Mouse (Mus musculus) liver, embryonic 15.5 days (tissue): ENCODE measurements around the gene Tmem56. TPM values are rescaled to one million over a fixed set of nuclear protein-coding genes. Genes with fewer than 3 reads are reported as not detected.

Experiments used
- ATAC-seq: fragments of 200-750 bp; cut with Nextera tagmentation; 2 replicates; pipeline ENCODE4 v1.8.0; 2017; ENCODE audit warnings: moderate number of reproducible peaks, mild to moderate bottlenecking, moderate library complexity; ENCODE audit not compliant: insufficient read depth
- H3K27ac ChIP-seq: fragments of 300-500 bp; sonication (generic); replicated peaks from 2 replicates; pipeline ENCODE4 v1.5.1; 2015; ENCODE audit warnings: mild to moderate bottlenecking, inconsistent platforms
- H3K27me3 ChIP-seq: fragments of 300-500 bp; sonication (generic); 2 replicates; pipeline ENCODE4 v1.6.1; 2015; ENCODE audit warnings: mild to moderate bottlenecking, inconsistent platforms
- H3K36me3 ChIP-seq: fragments of 300-500 bp; sonication (generic); replicated peaks from 2 replicates; pipeline ENCODE4 v1.6.1; 2015; ENCODE audit warnings: moderate library complexity, mild to moderate bottlenecking, inconsistent platforms
- H3K4me1 ChIP-seq: fragments of 300-500 bp; sonication (generic); replicated peaks from 2 replicates; pipeline ENCODE4 v1.6.1; 2015; ENCODE audit warnings: inconsistent platforms
- H3K4me2 ChIP-seq: fragments of 300-500 bp; sonication (generic); 2 replicates; pipeline ENCODE4 v1.6.1; 2015; ENCODE audit warnings: moderate library complexity, mild to moderate bottlenecking, inconsistent platforms
- H3K4me3 ChIP-seq: fragments of 300-500 bp; sonication (generic); replicated peaks from 2 replicates; pipeline ENCODE4 v1.5.1; 2015; ENCODE audit warnings: mild to moderate bottlenecking, inconsistent platforms
- H3K9ac ChIP-seq: fragments of 300-500 bp; sonication (generic); 2 replicates; pipeline ENCODE4 v1.6.1; 2015; ENCODE audit warnings: moderate library complexity, mild to moderate bottlenecking, inconsistent platforms
- H3K9me3 ChIP-seq: fragments of 300-500 bp; sonication (generic); replicated peaks from 2 replicates; pipeline ENCODE4 v1.6.1; 2016; ENCODE audit warnings: inconsistent platforms
- WGBS: fragments of 180-500 bp; shearing (Covaris S2); methylation state at CpG from one replicate; pipeline ENCODE4 v1.1.7; 2015; ENCODE audit warnings: mixed read lengths; ENCODE audit not compliant: insufficient replicate concordance; 5-methylcytosine and 5-hydroxymethylcytosine counted together
- polyA plus RNA-seq: library from polyadenylated mRNA; unstranded; fragments of >200 nt; fragmentation: Nextera tagmentation; extraction: Ambion mirVana; gene quantifications from 2 replicates; pipeline ENCODE4 v1.2.1, GENCODE M21; 2015

Tmem56 gene
- polyA plus RNA-seq, 1 experiment from 2014 or later, result 14.9 TPM

GRCm38 (mm10) chr3:121309896-121310714, 27.2 kb upstream of the Tmem56 start:
- Histone ChIP-seq H3K9ac (no peak overlapping the region), H3K9me3 (no peaks in the 10 kb centered on the region), H3K36me3 (no peaks in the 10 kb centered on the region; the same call in 1 of the 2 replicates), H3K4me3 (no peak overlapping the region), H3K27ac (no peak overlapping the region), H3K4me1 (peaks cover 8% of the 10 kb centered on the region), H3K4me2 (no peak overlapping the region), H3K27me3 (no peaks in the 10 kb centered on the region)
- 77% methylated on average over 16 of the region's 16 CpGs for WGBS
- ATAC-seq, result no peak

DNA sequence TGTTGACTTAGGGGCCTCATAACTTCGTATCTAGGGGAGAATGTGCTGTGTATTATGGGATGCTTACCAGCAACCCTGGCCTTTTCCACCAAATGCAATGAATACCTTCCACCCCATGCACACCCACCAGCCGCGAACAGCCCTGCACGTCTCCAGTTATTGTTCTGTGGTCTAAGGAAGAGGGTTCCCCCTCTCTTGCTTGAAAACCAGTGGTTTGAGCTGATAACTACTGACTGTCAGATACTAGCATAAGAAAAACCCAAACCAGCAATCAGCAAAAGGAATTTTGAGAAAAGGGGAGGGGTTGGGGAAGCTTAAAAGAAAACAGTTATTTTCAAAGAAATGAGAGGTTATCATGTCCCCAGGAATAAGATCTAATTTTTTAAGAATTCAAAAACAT, 26.5 kb upstream of the Tmem56 start:
- no peak overlapping the region for H3K27ac ChIP-seq
- H3K4me2 ChIP-seq, result no peak overlapping the region
- no peaks in the 10 kb centered on the region for H3K27me3 ChIP-seq
- peaks cover 8% of the 10 kb centered on the region for H3K4me1 ChIP-seq
- no peaks in the 10 kb centered on the region; the same call in 1 of the 2 replicates for H3K36me3 ChIP-seq
- no peak overlapping the region for H3K4me3 ChIP-seq
- H3K9me3 ChIP-seq, result no peaks in the 10 kb centered on the region
- H3K9ac ChIP-seq, result no peak overlapping the region
- 32% methylated on average over 4 of the region's 4 CpGs for WGBS
- peak; percentile 31; the same call in 1 of the 2 replicates for ATAC-seq

DNA sequence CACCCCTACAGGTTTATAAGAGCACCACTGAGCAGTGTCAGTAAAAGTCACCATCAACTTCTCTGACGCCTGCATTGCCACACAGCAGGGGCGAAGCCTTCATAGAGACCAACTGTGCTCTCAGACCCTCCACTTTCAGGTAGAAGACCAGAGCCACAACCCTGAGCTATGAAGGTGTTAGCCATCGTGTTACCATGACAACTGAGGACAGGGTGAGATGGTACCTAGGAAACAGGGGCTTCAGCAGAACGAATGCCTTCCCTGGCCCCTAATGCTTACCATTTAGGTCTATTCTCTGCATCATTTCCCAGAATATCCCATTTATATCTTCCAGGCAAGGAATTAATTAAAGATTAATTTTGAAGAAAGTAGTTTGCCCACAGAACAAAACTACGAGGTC, 26.0 kb upstream of the Tmem56 start:
- H3K9ac ChIP-seq, result no peak overlapping the region
- ATAC-seq, result no peak
- 73% methylated on average over 5 of the region's 5 CpGs for WGBS
- H3K36me3 ChIP-seq, result no peaks in the 10 kb centered on the region; the same call in 1 of the 2 replicates
- no peak overlapping the region for H3K4me3 ChIP-seq
- peaks cover 8% of the 10 kb centered on the region for H3K4me1 ChIP-seq
- H3K4me2 ChIP-seq, result no peak overlapping the region
- no peaks in the 10 kb centered on the region for H3K27me3 ChIP-seq
- no peaks in the 10 kb centered on the region for H3K9me3 ChIP-seq
- no peak overlapping the region for H3K27ac ChIP-seq

DNA sequence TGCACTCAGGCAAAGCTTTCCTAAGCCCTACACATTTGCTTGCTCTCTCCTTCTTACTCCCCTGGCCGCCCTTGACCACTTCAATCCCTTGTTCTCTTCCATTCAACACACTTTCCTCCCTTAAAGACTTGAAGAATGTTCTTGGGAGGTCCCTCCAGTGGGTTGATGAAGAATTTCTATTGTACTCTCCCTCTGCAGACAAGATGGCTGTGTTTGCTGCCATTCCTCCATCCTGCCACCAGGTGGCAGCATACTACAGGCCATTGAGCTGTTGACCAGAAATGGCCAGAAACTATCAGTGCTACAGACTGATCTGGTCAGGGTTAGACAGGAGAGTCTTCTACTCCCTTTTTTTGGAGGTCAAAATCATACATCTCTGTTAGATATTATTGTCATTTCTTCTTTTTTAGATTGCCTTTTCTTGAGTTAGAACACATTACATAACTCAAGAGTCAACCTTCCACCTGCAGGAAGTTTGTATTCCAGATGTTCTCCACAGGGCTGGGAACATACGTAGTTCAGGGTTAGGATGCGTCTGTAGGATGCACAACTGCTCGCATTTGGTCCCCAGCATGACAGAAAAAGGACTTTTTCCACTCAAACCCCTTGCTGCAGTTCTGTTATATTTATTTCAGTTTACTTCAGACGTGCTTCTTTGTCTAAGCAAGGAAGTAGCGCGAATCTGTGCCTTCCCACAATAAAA, 24.8 kb upstream of the Tmem56 start:
- H3K27ac ChIP-seq, result no peak overlapping the region
- H3K4me2 ChIP-seq, result no peak overlapping the region
- no peaks in the 10 kb centered on the region for H3K27me3 ChIP-seq
- no peaks in the 10 kb centered on the region; the same call in 1 of the 2 replicates for H3K36me3 ChIP-seq
- WGBS, result 68% methylated on average over 7 of the region's 7 CpGs
- no peaks in the 10 kb centered on the region for H3K9me3 ChIP-seq
- ATAC-seq, result no peak; the same call in 1 of the 2 replicates
- H3K4me3 ChIP-seq, result no peak overlapping the region
- peaks cover 8% of the 10 kb centered on the region for H3K4me1 ChIP-seq
- H3K9ac ChIP-seq, result no peak overlapping the region

DNA sequence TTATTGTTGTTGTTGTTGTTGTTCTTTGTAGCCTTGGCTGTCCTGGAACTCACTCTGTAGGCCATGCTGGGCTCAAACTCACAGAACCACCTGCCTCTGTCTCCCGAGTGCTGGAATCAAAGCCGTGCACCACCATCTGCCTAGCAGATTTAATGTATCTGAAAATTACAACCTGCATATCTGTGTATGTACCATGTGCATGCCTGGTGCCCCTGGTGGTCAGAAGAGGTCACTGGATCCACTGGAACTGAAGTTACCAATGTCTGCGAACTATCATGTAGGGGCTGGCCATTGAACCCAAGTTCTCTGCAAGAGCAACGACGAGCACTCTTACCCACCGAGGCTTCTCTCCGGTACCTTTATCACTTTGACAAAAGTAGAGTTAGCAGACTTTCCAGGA, 23.7 kb upstream of the Tmem56 start:
- Histone ChIP-seq H3K9ac (no peak overlapping the region), H3K36me3 (no peaks in the 10 kb centered on the region; the same call in 1 of the 2 replicates), H3K9me3 (no peaks in the 10 kb centered on the region), H3K4me2 (no peak overlapping the region), H3K27ac (no peak overlapping the region), H3K4me3 (no peak overlapping the region), H3K27me3 (no peaks in the 10 kb centered on the region), H3K4me1 (peaks cover 8% of the 10 kb centered on the region)
- no peak; the same call in 1 of the 2 replicates for ATAC-seq
- WGBS, result 84% methylated on average over 7 of the region's 7 CpGs

DNA sequence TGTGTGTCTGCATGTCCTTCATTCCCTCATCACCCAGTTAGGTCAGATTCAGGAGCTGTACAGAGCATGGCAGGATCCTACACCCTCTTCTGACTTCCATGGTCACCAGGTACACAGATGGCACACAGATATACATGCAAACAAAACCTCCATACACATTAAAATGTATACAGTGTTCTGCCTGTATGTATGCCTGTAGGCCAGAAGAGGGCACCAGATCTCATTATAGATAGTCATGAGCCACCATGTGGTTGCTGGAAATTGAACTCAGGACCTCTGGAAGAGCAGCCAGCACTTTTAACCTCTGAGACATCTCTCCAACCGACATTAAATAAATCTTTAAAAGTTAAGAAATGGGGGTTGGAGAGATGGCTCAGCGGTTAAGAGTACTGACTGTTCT, 11.3 kb upstream of the Tmem56 start:
- H3K27me3 ChIP-seq, result no peaks in the 10 kb centered on the region
- no peak overlapping the region for H3K4me3 ChIP-seq
- no peak overlapping the region for H3K9ac ChIP-seq
- peaks cover 27% of the 10 kb centered on the region for H3K4me1 ChIP-seq
- ATAC-seq, result no peak
- no peaks in the 10 kb centered on the region for H3K36me3 ChIP-seq
- 70% methylated on average over 2 of the region's 2 CpGs for WGBS
- H3K4me2 ChIP-seq, result no peak overlapping the region
- H3K27ac ChIP-seq, result no peak overlapping the region
- H3K9me3 ChIP-seq, result no peaks in the 10 kb centered on the region

- Histone ChIP-seq H3K9me3 (no peaks in the 10 kb centered on the region), H3K4me2 (peak within 1 kb of the TSS; percentile 80), H3K4me1 (peaks cover 27% of the 10 kb centered on the region), H3K4me3 (peak within 1 kb of the TSS; percentile 72), H3K9ac (peak within 1 kb of the TSS; percentile 64), H3K27me3 (no peaks in the 10 kb centered on the region), H3K27ac (peak within 1 kb of the TSS; percentile 91), H3K36me3 (no peaks in the 10 kb centered on the region)
- ATAC-seq, result peak; percentile 95
- WGBS, result under 1% methylated on average over 42 of the region's 42 CpGs
These were observed 8.8 kb upstream of the Tmem56 start, which contains the start of gene Alg14 for GRCm38 (mm10) chr3:121291560-121292258. Alg14 (plus strand) TSS chr3:121291773.

DNA sequence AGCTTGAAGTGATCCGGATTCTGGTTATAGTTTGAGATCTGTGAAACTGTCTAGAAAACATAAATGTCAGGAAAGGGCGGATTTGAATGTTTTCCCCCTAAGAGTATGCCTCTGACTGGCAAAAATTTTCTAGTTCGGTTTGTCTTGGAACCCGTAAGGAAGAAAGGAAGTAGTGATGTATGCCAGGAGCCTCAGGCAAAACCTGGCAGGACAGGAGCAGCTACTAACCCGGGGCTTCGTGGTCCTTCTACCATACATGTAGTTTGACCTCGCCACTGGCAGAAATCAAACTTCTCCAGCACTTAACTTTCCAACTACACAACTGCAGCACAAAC, 8.3 kb upstream of the Tmem56 start:
- Histone ChIP-seq H3K4me3 (peak overlapping the region; percentile 72), H3K27ac (peak overlapping the region; percentile 91), H3K9ac (peak overlapping the region; percentile 64), H3K36me3 (no peaks in the 10 kb centered on the region), H3K4me2 (peak overlapping the region; percentile 80), H3K27me3 (no peaks in the 10 kb centered on the region), H3K4me1 (peaks cover 27% of the 10 kb centered on the region), H3K9me3 (no peaks in the 10 kb centered on the region)
- ATAC-seq, result peak; percentile 0; the same call in 1 of the 2 replicates
- WGBS, result 4% methylated on average over 7 of the region's 7 CpGs

GRCm38 (mm10) chr3:121290681-121291080, 7.8 kb upstream of the Tmem56 start:
- no peak for ATAC-seq
- 67% methylated on average over 8 of the region's 8 CpGs for WGBS
- peak overlapping the region; percentile 72 for H3K4me3 ChIP-seq
- peak overlapping the region; percentile 91 for H3K27ac ChIP-seq
- H3K9me3 ChIP-seq, result no peaks in the 10 kb centered on the region
- no peaks in the 10 kb centered on the region for H3K36me3 ChIP-seq
- H3K27me3 ChIP-seq, result no peaks in the 10 kb centered on the region
- peak overlapping the region; percentile 64 for H3K9ac ChIP-seq
- H3K4me2 ChIP-seq, result peak overlapping the region; percentile 80
- H3K4me1 ChIP-seq, result peaks cover 27% of the 10 kb centered on the region

DNA sequence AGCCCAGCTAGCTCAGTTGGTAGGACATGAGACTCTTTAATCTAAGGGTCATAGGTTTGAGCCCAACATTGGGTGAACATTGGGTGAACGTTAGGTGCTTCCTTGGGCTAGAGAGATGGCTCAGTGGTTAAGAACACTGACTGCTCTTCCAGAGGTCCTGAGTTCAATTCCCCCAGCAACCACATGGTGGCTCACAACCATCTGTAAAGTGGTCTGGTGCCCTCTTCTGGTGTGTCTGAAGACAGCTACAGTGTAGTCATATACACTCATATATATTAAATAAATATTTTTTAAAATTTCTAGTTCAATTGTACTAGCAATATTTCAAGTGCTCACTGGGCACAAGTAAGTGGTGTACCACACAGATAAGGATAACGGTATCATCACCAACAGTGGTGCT, 4.3 kb upstream of the Tmem56 start:
- Histone ChIP-seq H3K9me3 (no peaks in the 10 kb centered on the region), H3K27me3 (no peaks in the 10 kb centered on the region)
- 81% methylated on average over 2 of the region's 2 CpGs for WGBS

GRCm38 (mm10) chr3:121285219-121285618, 2.3 kb upstream of the Tmem56 start:
- H3K36me3 ChIP-seq, result no peaks in the 10 kb centered on the region
- H3K27me3 ChIP-seq, result no peaks in the 10 kb centered on the region
- no peaks in the 10 kb centered on the region for H3K9me3 ChIP-seq
- 87% methylated on average over 6 of the region's 6 CpGs for WGBS
- no peak overlapping the region for H3K9ac ChIP-seq
- H3K4me2 ChIP-seq, result no peak overlapping the region
- H3K4me3 ChIP-seq, result no peak overlapping the region
- ATAC-seq, result no peak
- H3K27ac ChIP-seq, result no peak overlapping the region
- H3K4me1 ChIP-seq, result peaks cover 8% of the 10 kb centered on the region

More for the DNA sequence above, 4.3 kb upstream of the Tmem56 start:
- Histone ChIP-seq H3K36me3 (no peaks in the 10 kb centered on the region), H3K9ac (no peak overlapping the region), H3K4me1 (peaks cover 18% of the 10 kb centered on the region), H3K27ac (no peak overlapping the region), H3K4me3 (no peak overlapping the region), H3K4me2 (no peak overlapping the region)
- ATAC-seq, result no peak
